Mouse (Mus musculus) embryonic fibroblast, embryonic 13.5 days (primary cell): ENCODE measurements around the gene Rpl13a. TPM values are rescaled to one million over a fixed set of nuclear protein-coding genes. Genes with fewer than 3 reads are reported as not detected.
"Not testable (repeated sequence)": the region's sequence is repeated elsewhere in the genome, so short reads cannot be mapped to it uniquely, and the experiment has no call there.

Experiments
- H3K27ac ChIP-seq: 2 replicates; pipeline ENCODE4 v1.5.1; 2012; ENCODE audit warnings: low read length, control low read depth, inconsistent platforms; ENCODE audit not compliant: insufficient read depth
- H3K4me1 ChIP-seq: 2 replicates; pipeline ENCODE4 v1.6.1; 2011; ENCODE audit warnings: low read length; ENCODE audit not compliant: control insufficient read depth, insufficient read depth
- H3K4me3 ChIP-seq: 2 replicates; pipeline ENCODE4 v1.5.1; 2011; ENCODE audit warnings: mild to moderate bottlenecking, control low read depth, low read length; ENCODE audit not compliant: insufficient read depth
- CTCF ChIP-seq: IDR thresholded peaks from 2 replicates; pipeline ENCODE4 v1.5.1; 2011; ENCODE audit warnings: mild to moderate bottlenecking, control low read depth, low read length, moderate library complexity, borderline replicate concordance; ENCODE audit not compliant: insufficient read depth
- POLR2A ChIP-seq: IDR thresholded peaks from 2 replicates; pipeline ENCODE4 v1.6.1; 2011; ENCODE audit warnings: low read depth, mild to moderate bottlenecking, control low read depth, low read length, moderate library complexity
- polyA plus RNA-seq: library from polyadenylated mRNA; stranded (reverse); fragments of >200 nt; gene quantifications from 2 replicates; pipeline ENCODE4 v1.2.4, GENCODE M21; 2011; ENCODE audit warnings: low read depth; ENCODE audit not compliant: missing spikeins, insufficient read length

Rpl13a gene
- 3,288 and 3,370 TPM in 2 replicates for polyA plus RNA-seq

- Histone ChIP-seq H3K27ac (peak within 1 kb of the TSS; percentile 95), H3K4me1 (no peaks in the 10 kb centered on the region), H3K4me3 (peak within 1 kb of the TSS; percentile 99)
- TF ChIP-seq CTCF (peak; percentile 77; the same call in 1 of the 2 replicates), POLR2A (peak; percentile 97)
Measured at GRCm38 (mm10) chr7:45128624-45129246, at the start of gene Rpl13a. Gene Rpl13a (minus strand): TSS chr7:45128761.

DNA sequence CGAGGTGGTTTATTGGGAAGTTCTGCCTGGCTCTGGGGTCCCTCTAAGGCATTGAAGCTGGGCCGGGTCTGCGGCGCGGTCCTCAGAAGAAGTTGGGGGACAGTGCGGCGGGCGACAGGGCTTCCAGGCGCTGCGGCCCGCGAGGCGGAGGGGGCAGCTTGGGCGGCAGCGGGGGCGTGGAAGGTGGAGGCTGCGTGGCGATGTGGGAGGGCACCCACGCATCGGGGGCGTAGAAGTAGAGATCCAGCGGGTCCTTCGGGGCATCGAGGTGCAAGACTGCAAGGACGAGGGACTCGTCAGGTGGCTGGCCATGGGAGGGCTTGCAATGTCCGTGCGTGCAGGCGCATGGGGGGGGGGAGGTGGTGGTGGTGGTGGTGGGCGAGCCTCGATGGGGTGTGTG lies 47.8 kb upstream of the Rpl13a start:
- TF ChIP-seq POLR2A: no peak
- no peak for TF ChIP-seq CTCF
- Histone ChIP-seq H3K4me1 (no peaks in the 10 kb centered on the region), H3K4me3 (no peak overlapping the region), H3K27ac (no peak overlapping the region)

DNA sequence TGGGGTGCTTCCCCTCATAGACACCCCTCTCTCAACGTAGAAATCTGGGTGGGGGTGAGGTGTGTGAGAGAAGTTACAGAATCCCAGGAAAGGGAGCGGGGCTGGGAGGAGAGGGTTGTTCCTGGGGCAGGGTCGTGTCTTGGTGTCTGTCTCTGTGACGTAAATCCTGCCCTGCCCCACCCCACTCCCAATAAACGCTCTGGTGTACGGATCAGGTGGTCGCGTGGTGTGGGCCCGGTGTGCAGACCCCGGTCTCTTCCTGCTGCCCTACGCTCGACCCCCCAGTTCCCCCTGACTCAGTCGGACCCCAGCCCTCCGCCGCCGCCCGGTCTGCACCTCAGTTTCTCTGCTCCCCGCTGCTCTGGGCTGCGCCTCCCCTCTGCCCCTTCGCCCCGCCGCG lies 47.4 kb upstream of the Rpl13a start:
- Histone ChIP-seq H3K27ac (no peak overlapping the region), H3K4me3 (no peak overlapping the region)

GRCm38 (mm10) chr7:45175398-45175797 lies 46.8 kb upstream of the Rpl13a start:
- Histone ChIP-seq H3K4me3 (no peak overlapping the region), H3K27ac (no peak overlapping the region), H3K4me1 (no peaks in the 10 kb centered on the region)
- TF ChIP-seq CTCF (no peak), POLR2A (no peak)

More for the DNA sequence above, 47.4 kb upstream of the Rpl13a start:
- TF ChIP-seq POLR2A (no peak), CTCF (no peak)
- H3K4me1 ChIP-seq: no peaks in the 10 kb centered on the region

GRCm38 (mm10) chr7:45174567-45175280 lies 46.2 kb upstream of the Rpl13a start:
- TF ChIP-seq POLR2A (no peak), CTCF (no peak)
- H3K27ac ChIP-seq: no peak overlapping the region
- no peak overlapping the region for H3K4me3 ChIP-seq
- no peaks in the 10 kb centered on the region for H3K4me1 ChIP-seq

DNA sequence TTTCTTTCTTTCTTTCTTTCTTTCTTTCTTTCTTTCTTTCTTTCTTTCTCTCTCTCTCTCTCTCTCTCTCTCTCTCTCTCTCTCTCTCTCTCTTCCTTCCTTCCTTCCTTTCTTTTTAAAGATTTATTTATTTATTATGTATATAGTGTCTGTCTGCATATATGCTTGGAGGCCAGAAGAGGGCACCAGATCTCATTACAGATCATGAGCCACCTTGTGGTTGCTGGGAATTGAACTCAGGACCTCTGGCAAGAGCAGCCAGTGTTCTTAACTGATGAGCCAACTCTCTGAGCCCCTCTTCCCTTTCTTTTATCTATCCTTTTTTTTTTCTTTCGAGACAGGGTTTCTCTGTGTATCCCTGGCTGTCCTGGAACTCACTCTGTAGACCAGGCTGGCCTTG lies 45.2 kb upstream of the Rpl13a start:
- H3K4me3 ChIP-seq, H3K27ac ChIP-seq, H3K4me1 ChIP-seq: not testable (repeated sequence)

GRCm38 (mm10) chr7:45172974-45173373 lies 44.4 kb upstream of the Rpl13a start:
- Histone ChIP-seq H3K4me3 (no peak overlapping the region), H3K4me1 (no peaks in the 10 kb centered on the region), H3K27ac (no peak overlapping the region)
- TF ChIP-seq CTCF (no peak), POLR2A (no peak)

DNA sequence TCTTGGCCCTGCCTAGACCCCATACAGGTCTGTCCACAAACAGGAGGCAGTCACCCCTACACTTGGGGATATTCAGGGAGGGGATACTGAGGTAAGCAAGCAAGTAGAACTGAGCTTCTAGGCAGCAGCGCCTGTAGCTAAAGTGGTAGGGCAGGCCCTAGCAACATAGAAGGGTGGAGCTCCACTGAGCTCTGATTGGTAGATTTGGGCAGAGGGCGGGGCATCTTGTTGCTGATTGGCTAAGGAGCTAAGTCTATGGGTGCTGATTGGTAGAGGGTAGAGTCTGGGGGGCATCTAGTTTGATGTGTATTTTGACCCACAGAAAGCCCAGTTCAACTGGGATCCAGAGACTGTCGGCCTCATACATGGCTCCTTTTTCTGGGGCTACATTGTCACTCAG lies 40.9 kb upstream of the Rpl13a start:
- TF ChIP-seq CTCF (no peak), POLR2A (no peak)
- H3K27ac ChIP-seq: no peak overlapping the region
- no peak overlapping the region for H3K4me3 ChIP-seq
- H3K4me1 ChIP-seq: no peaks in the 10 kb centered on the region

DNA sequence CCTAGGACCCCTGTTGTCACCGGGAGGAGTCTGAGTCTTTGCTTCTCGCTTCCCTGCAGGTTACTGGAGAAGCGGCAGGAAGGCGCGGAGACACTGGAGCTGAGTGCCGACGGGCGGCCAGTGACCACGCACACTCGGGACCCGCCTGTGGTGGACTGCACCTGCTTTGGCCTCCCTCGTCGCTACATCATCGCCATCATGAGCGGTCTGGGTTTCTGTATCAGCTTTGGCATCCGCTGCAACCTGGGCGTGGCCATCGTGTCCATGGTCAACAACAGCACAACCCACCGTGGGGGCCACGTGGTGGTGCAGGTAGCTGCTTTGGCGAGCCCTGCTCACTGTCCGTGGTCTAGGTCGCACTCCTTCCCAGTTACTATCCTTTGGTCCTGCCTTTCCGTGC lies 40.1 kb upstream of the Rpl13a start:
- no peaks in the 10 kb centered on the region for H3K4me1 ChIP-seq
- no peak overlapping the region for H3K4me3 ChIP-seq

GRCm38 (mm10) chr7:45167761-45168445 lies 39.3 kb upstream of the Rpl13a start:
- TF ChIP-seq POLR2A (no peak), CTCF (no peak)
- H3K27ac ChIP-seq: no peak overlapping the region
- H3K4me3 ChIP-seq: no peak overlapping the region
- H3K4me1 ChIP-seq: no peaks in the 10 kb centered on the region

More for the DNA sequence above, 40.1 kb upstream of the Rpl13a start:
- TF ChIP-seq CTCF: no peak
- no peak for TF ChIP-seq POLR2A
- H3K27ac ChIP-seq: no peak overlapping the region
